Mouse (Mus musculus) left cerebral cortex, postnatal 14 days (tissue): ENCODE measurements around the gene Krt20. TPM values are rescaled to one million over a fixed set of nuclear protein-coding genes. Genes with fewer than 3 reads are reported as not detected.

ENCODE experiments used
- total RNA-seq, 2 experiments: library from RNA; stranded (reverse); gene quantifications; 2 replicates each; pipeline ENCODE4 v1.2.3; 2021

Gene Krt20
- total RNA-seq, 2 experiments from 2014 or later = not detected

Other genes with a start within 250 kb of the Krt20 start
- 10 to 100 TPM; 67.1 to 73.7 TPM for gene Smarce1, start 207.1 kb downstream of the Krt20 start, total RNA-seq
- 10 to 100 TPM; 27.7 to 30.0 TPM for gene Krt222, start 194.1 kb downstream of the Krt20 start, total RNA-seq
- not detected for gene Krt24, start 152.9 kb downstream of the Krt20 start, total RNA-seq
- gene Krt25, start 115.2 kb downstream of the Krt20 start, total RNA-seq = not detected
- gene Krt26, start 100.2 kb downstream of the Krt20 start, total RNA-seq = under 1 TPM; 0.13 to 0.17 TPM
- gene Krt27, start 87.0 kb downstream of the Krt20 start, total RNA-seq = not detected
- gene Krt28, start 63.2 kb downstream of the Krt20 start, total RNA-seq = under 1 TPM; 0.22 to 0.34 TPM
- gene Krt10, start 48.8 kb downstream of the Krt20 start, total RNA-seq = 10 to 100 TPM; 12.2 to 13.8 TPM
- 1 to 10 TPM; 8.5 to 9.7 TPM for gene Krt12, start 15.9 kb downstream of the Krt20 start, total RNA-seq
- gene Krt23, start 55.0 kb upstream of the Krt20 start, total RNA-seq = not detected
- gene Krt39, start 83.2 kb upstream of the Krt20 start, total RNA-seq = not detected
- not detected for gene Krt40, start 105.0 kb upstream of the Krt20 start, total RNA-seq
- not detected for gene Krtap3-3, start 112.7 kb upstream of the Krt20 start, total RNA-seq
- gene Krtap3-2, start 118.7 kb upstream of the Krt20 start, total RNA-seq = not detected
- gene Gm11939, start 121.3 kb upstream of the Krt20 start, total RNA-seq = not detected
- not detected for gene Krtap3-1, start 128.5 kb upstream of the Krt20 start, total RNA-seq
- gene Krtap1-5, start 142.9 kb upstream of the Krt20 start, total RNA-seq = not detected
- gene Krtap1-4, start 145.5 kb upstream of the Krt20 start, total RNA-seq = not detected
- not detected for gene Krtap1-3, start 153.2 kb upstream of the Krt20 start, total RNA-seq
- not detected for gene Krtap9-3, start 160.0 kb upstream of the Krt20 start, total RNA-seq
- gene Gm11938, start 165.2 kb upstream of the Krt20 start, total RNA-seq = not detected
- not detected for gene Gm11937, start 172.0 kb upstream of the Krt20 start, total RNA-seq
- not detected for gene Krtap2-4, start 176.7 kb upstream of the Krt20 start, total RNA-seq
- not detected for gene Gm11562, start 182.3 kb upstream of the Krt20 start, total RNA-seq
- gene Krtap4-1, start 190.1 kb upstream of the Krt20 start, total RNA-seq = not detected
- gene Krtap4-2, start 196.9 kb upstream of the Krt20 start, total RNA-seq = not detected
- not detected for gene Krtap4-7, start 205.9 kb upstream of the Krt20 start, total RNA-seq
- gene Gm11555, start 212.1 kb upstream of the Krt20 start, total RNA-seq = not detected
- gene Gm11563, start 220.8 kb upstream of the Krt20 start, total RNA-seq = not detected
- not detected for gene Krtap4-6, start 227.8 kb upstream of the Krt20 start, total RNA-seq